Mouse (Mus musculus): ENCODE data around the gene Pqlc3. TPM values are rescaled to one million over a fixed set of nuclear protein-coding genes. Genes with fewer than 3 reads are reported as not detected.

The Pqlc3 gene
- polyA plus RNA-seq (2012; rRNA removed) = 9.0 and 11.8 TPM in 2 replicates

GRCm38 (mm10) chr12:16999739-17000497 is at the start of gene Pqlc3:
Gene Pqlc3, minus strand, starts transcription at chr12:17000408.
- no peaks in the 10 kb centered on the region for H3K36me3 ChIP-seq (ENCODE audit: control insufficient read depth, insufficient read depth, low read length)
- no peak for TF ChIP-seq CTCF (conservative IDR thresholded peaks at IDR 0.05; ENCODE audit: insufficient read depth, insufficient read length, low read depth, low read length)
- TF ChIP-seq POLR2A (IDR thresholded peaks at IDR 0.05; ENCODE audit: low read depth, low read length) = no peak
- no peaks in the 10 kb centered on the region for H3K27me3 ChIP-seq (replicated peaks; ENCODE audit: control insufficient read depth, insufficient read depth, low read length)
- H3K4me1 ChIP-seq (ENCODE audit: control insufficient read depth, insufficient read depth, low read length) = no peaks in the 10 kb centered on the region
- H3K4me3 ChIP-seq (ENCODE audit: insufficient read depth, low read depth, low read length) = peak within 1 kb of the TSS; percentile 60
- 1% methylated on average over 54 of the region's 57 CpGs for WGBS
- no peak within 1 kb of the TSS for H3K27ac ChIP-seq (ENCODE audit: insufficient read depth, low read depth, low read length)
- peak; percentile 87 for DNase-seq

DNA sequence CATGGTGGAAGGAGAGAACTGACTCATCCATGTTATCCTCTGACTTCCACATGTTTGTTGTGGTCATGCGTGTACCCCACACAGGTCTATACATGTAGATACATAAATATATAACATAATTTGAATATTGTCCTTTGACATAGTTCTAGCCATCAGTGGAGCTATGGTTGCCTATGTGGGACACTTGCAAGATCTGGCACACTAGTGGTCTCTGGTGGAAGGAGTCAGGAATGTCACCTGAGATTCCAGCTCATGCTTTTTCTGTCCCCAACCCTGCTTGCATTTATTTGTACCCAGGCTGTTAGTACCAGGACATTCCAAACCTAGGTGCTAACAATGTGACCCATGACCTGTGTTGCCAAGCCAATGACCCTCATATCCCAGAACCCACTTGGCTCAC is 49.6 kb upstream of the Pqlc3 start:
- no peak for DNase-seq
- H3K36me3 ChIP-seq (ENCODE audit: control insufficient read depth, insufficient read depth, low read length) = no peaks in the 10 kb centered on the region
- WGBS = 95% methylated on average over 1 of the region's 1 CpGs
- no peak overlapping the region for H3K27ac ChIP-seq (ENCODE audit: insufficient read depth, low read depth, low read length)
- H3K27me3 ChIP-seq (replicated peaks; ENCODE audit: control insufficient read depth, insufficient read depth, low read length) = no peaks in the 10 kb centered on the region
- no peaks in the 10 kb centered on the region for H3K4me1 ChIP-seq (ENCODE audit: control insufficient read depth, insufficient read depth, low read length)
- TF ChIP-seq CTCF (conservative IDR thresholded peaks at IDR 0.05; ENCODE audit: insufficient read depth, insufficient read length, low read depth, low read length) (no peak), POLR2A (IDR thresholded peaks at IDR 0.05; ENCODE audit: low read depth, low read length) (no peak)
- no peak overlapping the region for H3K4me3 ChIP-seq (ENCODE audit: insufficient read depth, low read depth, low read length)

GRCm38 (mm10) chr12:17048979-17049612 is 48.9 kb upstream of the Pqlc3 start:
- Histone ChIP-seq H3K36me3 (ENCODE audit: control insufficient read depth, insufficient read depth, low read length) (no peaks in the 10 kb centered on the region), H3K4me1 (ENCODE audit: control insufficient read depth, insufficient read depth, low read length) (no peaks in the 10 kb centered on the region), H3K27me3 (replicated peaks; ENCODE audit: control insufficient read depth, insufficient read depth, low read length) (no peaks in the 10 kb centered on the region), H3K27ac (ENCODE audit: insufficient read depth, low read depth, low read length) (no peak overlapping the region), H3K4me3 (ENCODE audit: insufficient read depth, low read depth, low read length) (no peak overlapping the region)
- no peak for DNase-seq
- WGBS = 61% methylated on average over 7 of the region's 7 CpGs
- TF ChIP-seq POLR2A (IDR thresholded peaks at IDR 0.05; ENCODE audit: low read depth, low read length) (no peak), CTCF (conservative IDR thresholded peaks at IDR 0.05; ENCODE audit: insufficient read depth, insufficient read length, low read depth, low read length) (no peak)

- Histone ChIP-seq H3K27ac (ENCODE audit: insufficient read depth, low read depth, low read length) (no peak overlapping the region), H3K4me3 (ENCODE audit: insufficient read depth, low read depth, low read length) (no peak overlapping the region), H3K27me3 (replicated peaks; ENCODE audit: control insufficient read depth, insufficient read depth, low read length) (no peaks in the 10 kb centered on the region), H3K4me1 (ENCODE audit: control insufficient read depth, insufficient read depth, low read length) (no peaks in the 10 kb centered on the region), H3K36me3 (ENCODE audit: control insufficient read depth, insufficient read depth, low read length) (no peaks in the 10 kb centered on the region)
- WGBS = 46% methylated on average over 5 of the region's 5 CpGs
- no peak for TF ChIP-seq CTCF (conservative IDR thresholded peaks at IDR 0.05; ENCODE audit: insufficient read depth, insufficient read length, low read depth, low read length)
- no peak for TF ChIP-seq POLR2A (IDR thresholded peaks at IDR 0.05; ENCODE audit: low read depth, low read length)
- no peak for DNase-seq
Observed at GRCm38 (mm10) chr12:17043311-17043710, 43.1 kb upstream of the Pqlc3 start.

DNA sequence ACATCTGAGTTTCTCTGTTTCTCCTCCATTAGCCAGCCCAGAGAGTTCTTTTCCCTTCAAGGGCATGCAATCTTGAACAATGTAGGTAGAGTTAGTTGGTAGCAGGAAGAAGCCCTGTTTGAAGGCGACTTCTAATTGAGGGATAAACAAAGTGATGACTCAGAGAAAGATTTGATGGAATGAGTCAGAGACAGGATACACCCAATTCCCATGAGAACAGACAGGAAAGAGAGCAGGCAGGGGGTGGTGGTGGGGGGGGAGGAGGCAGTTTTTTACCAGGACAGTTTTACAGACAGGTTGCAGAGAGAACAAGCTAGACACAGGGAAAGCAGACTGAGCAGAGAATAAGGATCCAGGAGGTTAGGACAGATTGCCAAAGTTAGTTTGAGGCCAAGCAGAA is 40.4 kb upstream of the Pqlc3 start:
- no peaks in the 10 kb centered on the region for H3K4me1 ChIP-seq (ENCODE audit: control insufficient read depth, insufficient read depth, low read length)
- H3K36me3 ChIP-seq (ENCODE audit: control insufficient read depth, insufficient read depth, low read length) = no peaks in the 10 kb centered on the region
- no peak overlapping the region for H3K27ac ChIP-seq (ENCODE audit: insufficient read depth, low read depth, low read length)
- TF ChIP-seq CTCF (conservative IDR thresholded peaks at IDR 0.05; ENCODE audit: insufficient read depth, insufficient read length, low read depth, low read length) (no peak), POLR2A (IDR thresholded peaks at IDR 0.05; ENCODE audit: low read depth, low read length) (no peak)
- no peaks in the 10 kb centered on the region for H3K27me3 ChIP-seq (replicated peaks; ENCODE audit: control insufficient read depth, insufficient read depth, low read length)
- 39% methylated on average over 1 of the region's 1 CpGs for WGBS
- no peak for DNase-seq
- no peak overlapping the region for H3K4me3 ChIP-seq (ENCODE audit: insufficient read depth, low read depth, low read length)

DNA sequence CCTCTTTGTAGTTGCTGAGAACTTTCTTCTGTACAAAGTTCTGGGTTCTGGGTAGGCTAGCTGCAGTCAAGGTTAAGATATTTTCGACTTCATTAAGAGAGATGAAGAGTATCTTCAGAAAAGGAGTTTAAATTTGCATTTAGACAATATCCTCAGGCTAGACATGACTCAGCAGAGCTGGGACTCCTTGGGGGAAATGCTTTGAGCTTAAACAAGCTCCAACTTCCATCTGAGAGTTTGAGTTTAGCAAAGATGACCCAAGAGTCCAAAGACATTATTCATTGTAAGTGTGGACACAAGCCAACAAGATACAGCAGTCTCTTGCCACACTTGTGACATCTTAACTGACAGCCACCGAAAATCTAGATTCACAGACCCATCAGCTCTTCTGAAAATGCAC is 39.2 kb upstream of the Pqlc3 start:
- WGBS = 60% methylated on average over 2 of the region's 2 CpGs
- Histone ChIP-seq H3K27me3 (replicated peaks; ENCODE audit: control insufficient read depth, insufficient read depth, low read length) (no peaks in the 10 kb centered on the region), H3K4me3 (ENCODE audit: insufficient read depth, low read depth, low read length) (no peak overlapping the region), H3K27ac (ENCODE audit: insufficient read depth, low read depth, low read length) (no peak overlapping the region), H3K36me3 (ENCODE audit: control insufficient read depth, insufficient read depth, low read length) (no peaks in the 10 kb centered on the region), H3K4me1 (ENCODE audit: control insufficient read depth, insufficient read depth, low read length) (no peaks in the 10 kb centered on the region)
- TF ChIP-seq CTCF (conservative IDR thresholded peaks at IDR 0.05; ENCODE audit: insufficient read depth, insufficient read length, low read depth, low read length) (no peak), POLR2A (IDR thresholded peaks at IDR 0.05; ENCODE audit: low read depth, low read length) (no peak)
- DNase-seq = no peak

DNA sequence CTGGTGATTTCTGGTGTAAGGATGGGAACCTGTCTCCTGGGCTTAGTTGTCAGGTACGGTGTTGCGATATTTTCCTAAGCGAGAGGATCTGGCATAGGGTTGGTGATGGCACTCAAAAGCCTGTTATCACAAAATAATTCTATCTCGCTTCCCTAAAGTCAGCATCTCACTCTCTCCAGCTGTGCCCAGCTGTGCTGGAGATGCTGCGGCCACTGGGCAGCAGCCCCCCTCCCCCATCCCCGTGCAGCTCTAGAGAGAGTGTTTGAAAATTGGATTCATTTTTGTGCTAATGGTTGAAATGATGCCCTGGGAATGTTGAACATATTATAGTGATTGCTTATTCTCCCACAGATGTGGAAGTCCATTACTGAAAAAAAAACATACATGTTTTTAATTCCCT is 38.0 kb upstream of the Pqlc3 start:
- WGBS = 81% methylated on average over 6 of the region's 6 CpGs
- H3K36me3 ChIP-seq (ENCODE audit: control insufficient read depth, insufficient read depth, low read length) = no peaks in the 10 kb centered on the region
- no peak for DNase-seq
- no peak overlapping the region for H3K4me3 ChIP-seq (ENCODE audit: insufficient read depth, low read depth, low read length)
- no peak for TF ChIP-seq POLR2A (IDR thresholded peaks at IDR 0.05; ENCODE audit: low read depth, low read length)
- no peak overlapping the region for H3K27ac ChIP-seq (ENCODE audit: insufficient read depth, low read depth, low read length)
- no peaks in the 10 kb centered on the region for H3K4me1 ChIP-seq (ENCODE audit: control insufficient read depth, insufficient read depth, low read length)
- H3K27me3 ChIP-seq (replicated peaks; ENCODE audit: control insufficient read depth, insufficient read depth, low read length) = no peaks in the 10 kb centered on the region
